In the genomic region with DNA sequence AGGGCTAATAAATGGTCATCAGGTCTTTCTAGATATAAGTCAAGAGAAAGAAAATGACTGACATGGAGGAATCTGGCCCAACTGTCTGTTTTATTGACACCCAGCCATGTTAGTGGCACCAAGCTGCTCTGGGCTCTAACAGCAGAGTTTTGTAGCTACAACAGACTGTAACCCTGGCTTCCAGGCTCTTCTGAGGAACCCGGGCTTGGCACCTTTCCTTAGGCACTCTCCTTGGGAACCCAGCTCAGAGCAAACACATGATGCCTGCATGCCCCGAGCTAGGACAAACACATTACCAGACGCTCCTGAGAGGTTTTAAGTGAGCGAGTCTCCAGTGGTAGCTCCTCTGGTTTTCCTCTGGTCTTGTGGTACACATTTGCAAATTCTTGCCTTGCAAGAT, we compare ENCODE assay signal across 31 mouse cellular contexts. TPM values are rescaled to one million over a fixed set of nuclear protein-coding genes. Genes with fewer than 3 reads are reported as not detected.
"Had no signal": no experiment of that assay in that cellular context is flagged by ENCODE, and none has a peak within 500 bp of the region (broad histone marks: within the 10 kb centered on the region; RNA-seq: fewer than 3 reads in every experiment).

No protein-coding gene starts in this region.

- ATAC-seq: hindbrain, postnatal 0 days; intestine, embryonic 16.5 days; liver, embryonic 12.5 days had no signal

- H3K4me1 ChIP-seq: heart, embryonic 15.5 days; hindbrain, embryonic 15.5 days; kidney, embryonic 15.5 days; limb, embryonic 15.5 days; liver, embryonic 12.5 days had no signal

- H3K4me2 ChIP-seq: heart, embryonic 11.5 days; heart, embryonic 13.5 days; heart, embryonic 15.5 days; hindbrain, embryonic 13.5 days; hindbrain, embryonic 15.5 days; kidney, embryonic 15.5 days; limb, embryonic 13.5 days; limb, embryonic 15.5 days; liver, embryonic 12.5 days had no signal

- H3K27ac ChIP-seq: heart, adult 2 months; heart, embryonic 13.5 days; heart, embryonic 15.5 days; hindbrain, embryonic 13.5 days; hindbrain, embryonic 15.5 days; hindbrain, postnatal 0 days; kidney, embryonic 15.5 days; kidney, postnatal 0 days; limb, embryonic 13.5 days; limb, embryonic 15.5 days; liver, embryonic 12.5 days; liver, embryonic 14.5 days had no signal

- H3K27me3 ChIP-seq: heart, embryonic 13.5 days; heart, embryonic 15.5 days; hindbrain, embryonic 13.5 days; hindbrain, embryonic 15.5 days; kidney, embryonic 15.5 days; liver, embryonic 12.5 days had no signal

- H3K36me3 ChIP-seq: heart, embryonic 13.5 days; heart, embryonic 15.5 days; hindbrain, embryonic 13.5 days; hindbrain, embryonic 15.5 days; kidney, embryonic 15.5 days; limb, embryonic 13.5 days; limb, embryonic 15.5 days; liver, embryonic 12.5 days had no signal

- H3K9me3 ChIP-seq: heart, embryonic 15.5 days; hindbrain, embryonic 15.5 days; kidney, embryonic 15.5 days; limb, embryonic 15.5 days; liver, embryonic 12.5 days had no signal

- H3K4me3 ChIP-seq: heart, adult 2 months; heart, embryonic 13.5 days; heart, embryonic 15.5 days; hindbrain, embryonic 13.5 days; hindbrain, embryonic 15.5 days; kidney, embryonic 15.5 days; limb, embryonic 13.5 days; limb, embryonic 15.5 days; liver, embryonic 12.5 days had no signal

- H3K9ac ChIP-seq: heart, embryonic 13.5 days; heart, embryonic 15.5 days; hindbrain, embryonic 13.5 days; hindbrain, embryonic 15.5 days; kidney, embryonic 15.5 days; limb, embryonic 13.5 days; limb, embryonic 15.5 days; liver, embryonic 12.5 days; liver, embryonic 14.5 days had no signal

- DNase-seq: gastrocnemius, postnatal 10 days; gastrocnemius, postnatal 36 days; heart, adult 11 months; heart, adult 2 months; heart, postnatal 14 days; heart, postnatal 36 days; kidney, adult 11 months; kidney, adult 2 months; kidney, adult 9 months; kidney, postnatal 14 days; kidney, postnatal 36 days; layer of hippocampus, adult 9-11 months; layer of hippocampus, postnatal 36 days; left cerebral cortex, postnatal 4 days had no signal

RNA-seq across cellular contexts. Expression of a gene that starts 57.9 kb away (rescaled TPM):
- total RNA-seq: gastrocnemius, adult 18-20 months; gastrocnemius, postnatal 36 days; heart, adult 2 months; hematopoietic stem cell, adult 5-6 weeks; left cerebral cortex, adult 18-20 months; liver, adult 2 months had no signal
- polyA plus RNA-seq: heart, embryonic 15.5 days; liver, adult 2 months had no signal
